Comparison of ENCODE assay signal across 9 mouse cellular contexts in the genomic region with DNA sequence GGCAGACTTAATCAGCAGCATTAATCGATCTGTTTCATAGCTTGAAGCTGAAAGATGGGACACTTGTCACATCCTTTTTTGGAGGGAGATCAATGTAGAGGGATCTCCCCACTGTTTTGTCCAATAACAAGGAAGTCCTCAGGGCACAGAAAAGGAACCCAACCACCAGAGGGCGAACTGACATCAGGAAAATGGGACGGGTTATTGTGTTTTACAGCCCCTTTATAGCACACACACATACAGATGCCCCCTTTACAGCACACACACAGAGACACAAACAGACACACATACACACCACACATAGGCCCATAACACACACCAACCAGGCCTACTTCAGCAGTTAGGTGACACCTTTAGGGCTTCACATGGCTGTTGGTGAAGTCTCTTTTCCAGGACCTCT. TPM values are rescaled to one million over a fixed set of nuclear protein-coding genes. Genes with fewer than 3 reads are reported as not detected.
DNase-seq lines count a peak whose midpoint lies in the region; ATAC-seq lines count a peak whose summit lies in the region.
"Had no signal": no experiment of that assay in that cellular context is flagged by ENCODE, and none has a peak within 500 bp of the region (broad histone marks: within the 10 kb centered on the region; RNA-seq: fewer than 3 reads in every experiment).

No protein-coding gene starts in this region.

- H3K27me3 ChIP-seq in forebrain, embryonic 12.5 days: no peaks in the 10 kb centered on the region
- H3K27me3 ChIP-seq: embryonic facial prominence, embryonic 12.5 days had no signal

- intact Hi-C loops in heart, postnatal 36 days (cut with DNase I): loop anchor here (2.0 to 10.0 kb wide), 4 partner anchors 50 to 806 kb away; a partner anchor contains a TSS

- WGBS in forebrain, embryonic 12.5 days: 37% methylated on average over 3 of the region's 3 CpGs

- H3K4me3 ChIP-seq in forebrain, embryonic 12.5 days (replicated peaks): no peak overlapping the region
- H3K4me3 ChIP-seq: embryonic facial prominence, embryonic 12.5 days had no signal

- no peak overlapping the region for H3K4me2 ChIP-seq in forebrain, embryonic 12.5 days
- H3K4me2 ChIP-seq: embryonic facial prominence, embryonic 12.5 days had no signal

- no peaks in the 10 kb centered on the region for H3K9me3 ChIP-seq in forebrain, embryonic 12.5 days
- H3K9me3 ChIP-seq: embryonic facial prominence, embryonic 12.5 days had no signal

- no peak for ATAC-seq in forebrain, embryonic 12.5 days (ENCODE audit: low FRiP score)

- no peaks in the 10 kb centered on the region for H3K4me1 ChIP-seq in forebrain, embryonic 12.5 days
- H3K4me1 ChIP-seq: embryonic facial prominence, embryonic 12.5 days had no signal

- no peaks in the 10 kb centered on the region for H3K36me3 ChIP-seq in forebrain, embryonic 12.5 days (replicated peaks)
- H3K36me3 ChIP-seq: embryonic facial prominence, embryonic 12.5 days had no signal

- no peak overlapping the region for H3K27ac ChIP-seq in forebrain, embryonic 12.5 days
- H3K27ac ChIP-seq: embryonic facial prominence, embryonic 12.5 days had no signal

- DNase-seq in kidney, adult 9 months: peak; percentile 3
- DNase-seq in kidney, adult 11 months: no peak
- peak; percentile 7 for DNase-seq in Muller cell, postnatal 12 days (ENCODE audit: inconsistent ontology term)
- DNase-seq in adrenal gland, postnatal 36 days: peak; percentile 26 to 41
- peak; percentile 39 to 51 for DNase-seq in heart, postnatal 36 days
- DNase-seq in lung, postnatal 25 days (ENCODE audit: low spot score): peak; percentile 43
- DNase-seq in spleen, postnatal 14 days (ENCODE audit: low spot score in 2 of 2): no peak

- H3K9ac ChIP-seq in forebrain, embryonic 12.5 days: no peak overlapping the region
- H3K9ac ChIP-seq: embryonic facial prominence, embryonic 12.5 days had no signal

RNA-seq across cellular contexts. Expression of a gene that starts 21.2 kb away (rescaled TPM):
- not detected for total RNA-seq in adrenal gland, postnatal 36 days (2021)
- not detected for total RNA-seq in heart, postnatal 36 days (2021)
- polyA plus RNA-seq in forebrain, embryonic 12.5 days (2016; fragmentation: Nextera tagmentation; extraction: Ambion mirVana): 0.11 and 0.47 TPM in 2 replicates

RNA-seq across cellular contexts. Expression of a gene that starts 40.0 kb away (rescaled TPM):
- total RNA-seq in adrenal gland, postnatal 36 days (2021): not detected
- total RNA-seq in heart, postnatal 36 days (2021): not detected
- polyA plus RNA-seq in forebrain, embryonic 12.5 days (2016; fragmentation: Nextera tagmentation; extraction: Ambion mirVana): not detected in 2 replicates
- polyA plus RNA-seq: embryonic facial prominence, embryonic 12.5 days had no signal

RNA-seq across cellular contexts. Expression of a gene that starts 50.4 kb away (rescaled TPM):
- 10 to 100 TPM; 16.2 to 19.4 TPM for total RNA-seq in adrenal gland, postnatal 36 days (2021)
- 10 to 100 TPM in 1 of 2 experiments, 1 to 10 TPM in 1; 5.9 to 10.6 TPM for total RNA-seq in heart, postnatal 36 days (2021)
- polyA plus RNA-seq in forebrain, embryonic 12.5 days (2016; fragmentation: Nextera tagmentation; extraction: Ambion mirVana): 10.9 and 11.8 TPM in 2 replicates

Comparison
In these comparisons a context has a peak if more than half of its experiments do, and no peak if none do; other contexts are left out.
1. DNase-seq: peak in kidney, adult 9 months (single experiment), Muller cell, postnatal 12 days (single experiment), adrenal gland, postnatal 36 days (2 of 2), heart, postnatal 36 days (2 of 2) and lung, postnatal 25 days (single experiment); none in kidney, adult 11 months (single experiment) and spleen, postnatal 14 days (0 of 2).